12 mouse cellular contexts compared by ENCODE assay signal in the genomic region with DNA sequence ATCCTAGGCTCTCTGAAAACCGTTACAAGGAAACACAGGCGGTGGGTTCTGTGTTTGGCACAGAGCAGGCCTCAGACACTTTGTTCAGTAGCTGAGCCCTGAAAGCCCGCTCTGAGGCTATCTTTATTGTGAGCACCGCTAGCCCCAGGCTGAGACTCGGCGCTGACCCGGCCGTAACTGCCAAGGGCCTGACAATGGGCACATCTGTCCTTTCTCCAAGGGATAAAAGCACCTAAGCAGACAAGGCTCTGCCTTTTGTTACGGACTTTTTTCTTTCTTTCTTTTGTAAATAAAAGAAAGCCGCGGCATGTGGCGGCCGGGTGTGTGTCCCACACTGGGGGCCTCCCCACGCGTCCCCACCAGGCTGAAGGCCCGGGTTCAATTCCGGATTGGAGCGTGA. TPM values are rescaled to one million over a fixed set of nuclear protein-coding genes. Genes with fewer than 3 reads are reported as not detected.
DNase-seq lines count a peak whose midpoint lies in the region; ATAC-seq and TF ChIP-seq lines count a peak whose summit lies in the region.
"Had no signal": no experiment of that assay in that cellular context is flagged by ENCODE, and none has a peak within 500 bp of the region (broad histone marks: within the 10 kb centered on the region; RNA-seq: fewer than 3 reads in every experiment).

No protein-coding gene starts in this region.

- H3K27me3 ChIP-seq in heart, embryonic 14.5 days (ENCODE audit: control insufficient read depth, insufficient read depth, low read length) = peaks cover 100% of the 10 kb centered on the region
- H3K27me3 ChIP-seq in E14TG2a.4 (ENCODE audit: insufficient read depth, low read length) = peaks cover 95% of the 10 kb centered on the region
- peaks cover 96% of the 10 kb centered on the region for H3K27me3 ChIP-seq in embryonic facial prominence, embryonic 12.5 days
- peaks cover 91% of the 10 kb centered on the region for H3K27me3 ChIP-seq in limb, embryonic 11.5 days (ENCODE audit: control insufficient read depth, insufficient read depth, low read length)
- H3K27me3 ChIP-seq in cerebellum, adult 2 months (ENCODE audit: control insufficient read depth, insufficient read depth, low read length) = peaks cover 11% of the 10 kb centered on the region; the same call in 1 of the 2 replicates

- TF ChIP-seq POLR2A in cerebellum, adult 2 months (IDR thresholded peaks at IDR 0.05; ENCODE audit: borderline replicate concordance, insufficient read depth, low read length) = no peak

- no peaks in the 10 kb centered on the region for H3K9me3 ChIP-seq in heart, embryonic 14.5 days (ENCODE audit: control insufficient read depth, low read length)
- H3K9me3 ChIP-seq in E14TG2a.4 (ENCODE audit: low read length) = no peaks in the 10 kb centered on the region; the same call in 1 of the 2 replicates
- H3K9me3 ChIP-seq in embryonic facial prominence, embryonic 12.5 days = no peaks in the 10 kb centered on the region
- no peaks in the 10 kb centered on the region for H3K9me3 ChIP-seq in limb, embryonic 11.5 days (ENCODE audit: control insufficient read depth, low read length)

- H3K4me1 ChIP-seq in heart, embryonic 14.5 days (ENCODE audit: control insufficient read depth in 2 of 2, insufficient read depth in 2 of 2, low read length in 2 of 2) = peaks cover 7 to 24% of the 10 kb centered on the region in 2 experiments; a peak in 3 of 4 replicates
- peaks cover 55% of the 10 kb centered on the region for H3K4me1 ChIP-seq in E14TG2a.4 (replicated peaks; ENCODE audit: low read depth, low read length)
- peaks cover 17% of the 10 kb centered on the region; the same call in 1 of the 2 replicates for H3K4me1 ChIP-seq in embryonic facial prominence, embryonic 12.5 days
- H3K4me1 ChIP-seq in limb, embryonic 11.5 days (ENCODE audit: control insufficient read depth, insufficient read depth, low read length) = 0 out of 2 replicates have a peak, but pooled peaks cover 6% of the 10 kb centered on the region
- H3K4me1 ChIP-seq in cerebellum, adult 2 months (ENCODE audit: control insufficient read depth, insufficient read depth, low read length) = peaks cover 10% of the 10 kb centered on the region; the same call in 1 of the 2 replicates

- H3K4me2 ChIP-seq in heart, embryonic 14.5 days (ENCODE audit: low read length) = peak overlapping the region; percentile 98
- H3K4me2 ChIP-seq in embryonic facial prominence, embryonic 12.5 days (replicated peaks) = no peak overlapping the region
- no peak overlapping the region for H3K4me2 ChIP-seq in limb, embryonic 11.5 days (ENCODE audit: low read depth, severe bottlenecking)

- H3K9ac ChIP-seq in heart, embryonic 14.5 days (ENCODE audit: low read length) = no peak overlapping the region
- no peak overlapping the region for H3K9ac ChIP-seq in embryonic facial prominence, embryonic 12.5 days
- H3K9ac ChIP-seq in limb, embryonic 11.5 days (ENCODE audit: low read length) = no peak overlapping the region

- H3K27ac ChIP-seq in heart, embryonic 14.5 days (replicated peaks in 1 of 2; ENCODE audit: control insufficient read depth in 1 of 2, insufficient read depth in 1 of 2, low read depth in 2 of 2, low read length in 2 of 2) = no peak overlapping the region
- H3K27ac ChIP-seq in embryonic facial prominence, embryonic 12.5 days = no peak overlapping the region
- no peak overlapping the region for H3K27ac ChIP-seq in limb, embryonic 11.5 days (replicated peaks; ENCODE audit: low read depth, low read length)
- H3K27ac ChIP-seq in cerebellum, adult 2 months (ENCODE audit: insufficient read depth, low read length) = no peak overlapping the region

- H3K36me3 ChIP-seq in heart, embryonic 14.5 days (ENCODE audit: control insufficient read depth, insufficient read depth, low read length) = no peaks in the 10 kb centered on the region
- H3K36me3 ChIP-seq in E14TG2a.4 (ENCODE audit: insufficient read depth, low read length) = no peaks in the 10 kb centered on the region
- H3K36me3 ChIP-seq in embryonic facial prominence, embryonic 12.5 days = no peaks in the 10 kb centered on the region
- no peaks in the 10 kb centered on the region for H3K36me3 ChIP-seq in limb, embryonic 11.5 days (ENCODE audit: control insufficient read depth, insufficient read depth, low read length)

- no peak for DNase-seq in heart, adult 11 months
- DNase-seq in limb, embryonic 11.5 days (ENCODE audit: low spot score) = peak; percentile 41
- no peak for DNase-seq in cerebellum, adult 2 months
- no peak for DNase-seq in frontal cortex, postnatal 25 days (ENCODE audit: low spot score in 2 of 2)
- no peak for DNase-seq in adrenal gland, postnatal 36 days
- DNase-seq: cerebellum, adult 9-11 months; kidney, adult 2 months; right cerebral cortex, postnatal 25 days; thymus, postnatal 25 days had no signal

- WGBS in heart, embryonic 14.5 days = 6% methylated on average over 18 of the region's 18 CpGs
- 2% methylated on average over 18 of the region's 18 CpGs for WGBS in embryonic facial prominence, embryonic 12.5 days
- 3% methylated on average over 18 of the region's 18 CpGs for WGBS in limb, embryonic 11.5 days
- 29% methylated on average over 18 of the region's 18 CpGs for WGBS in cerebellum, adult 2 months

- no peak for TF ChIP-seq CTCF in E14TG2a.4 (conservative IDR thresholded peaks at IDR 0.05; ENCODE audit: low read length)
- TF ChIP-seq CTCF in cerebellum, adult 2 months (IDR thresholded peaks at IDR 0.05; ENCODE audit: borderline replicate concordance, insufficient read depth, low read depth, low read length) = no peak

- H3K4me3 ChIP-seq in heart, embryonic 14.5 days (ENCODE audit: control insufficient read depth in 1 of 2, insufficient read depth in 1 of 2, low read depth in 1 of 2, low read length in 2 of 2) = peak overlapping the region in 1 of 2 experiments; percentile 50; a peak in 1 of 4 replicates
- H3K4me3 ChIP-seq in E14TG2a.4 (replicated peaks; ENCODE audit: low read length) = peak overlapping the region; percentile 74
- peak overlapping the region; percentile 44; the same call in 1 of the 2 replicates for H3K4me3 ChIP-seq in embryonic facial prominence, embryonic 12.5 days
- no peak overlapping the region for H3K4me3 ChIP-seq in limb, embryonic 11.5 days (ENCODE audit: low read depth, low read length)
- H3K4me3 ChIP-seq in cerebellum, adult 2 months (replicated peaks; ENCODE audit: insufficient read depth, low read depth, low read length) = no peak overlapping the region

- ATAC-seq in heart, embryonic 14.5 days (ENCODE audit: insufficient number of reproducible peaks, insufficient read depth, low FRiP score, low read depth) = no peak
- ATAC-seq in embryonic facial prominence, embryonic 12.5 days (ENCODE audit: insufficient number of reproducible peaks, insufficient read depth, low FRiP score, low TSS enrichment) = no peak
- no peak for ATAC-seq in limb, embryonic 11.5 days (ENCODE audit: insufficient number of reproducible peaks, low FRiP score, low TSS enrichment, low read depth)

RNA-seq across cellular contexts. Expression of a gene that starts 1.3 kb away (rescaled TPM):
- not detected in 2 replicates for polyA plus RNA-seq in heart, embryonic 14.5 days (2014; fragmentation: Nextera tagmentation; extraction: Ambion mirVana)
- polyA plus RNA-seq in embryonic facial prominence, embryonic 12.5 days (2016; fragmentation: Nextera tagmentation; extraction: Ambion mirVana) = 0.47 and 0.74 TPM in 2 replicates
- 0.09 TPM in 1 of 2 replicates, not detected in the other for polyA plus RNA-seq in limb, embryonic 11.5 days (2014; fragmentation: Nextera tagmentation; extraction: Ambion mirVana)
- 0.21 and 0.22 TPM in 2 replicates for polyA plus RNA-seq in cerebellum, adult 2 months (2012; rRNA removed)
- under 1 TPM in 1 of 2 experiments, not detected in 1; 0.26 TPM for total RNA-seq in adrenal gland, postnatal 36 days (2021)
- polyA plus RNA-seq: kidney, adult 2 months had no signal

Comparison
In these comparisons a context has a peak if more than half of its experiments do, and no peak if none do; other contexts are left out.
1. H3K4me3 ChIP-seq: peak in E14TG2a.4 (single experiment) and embryonic facial prominence, embryonic 12.5 days (single experiment); none in limb, embryonic 11.5 days (single experiment) and cerebellum, adult 2 months (single experiment).